Mouse (Mus musculus) midbrain, embryonic 16.5 days (tissue): ENCODE data around the gene Tbc1d22a. TPM values are rescaled to one million over a fixed set of nuclear protein-coding genes. Genes with fewer than 3 reads are reported as not detected.
A peak's percentile ranks its signal among the peaks of the same experiment; 100 is the strongest.
"Not testable (repeated sequence)": the region's sequence is repeated elsewhere in the genome, so short reads cannot be mapped to it uniquely, and the experiment has no call there.

Experiments used
- ATAC-seq: fragments of 200-750 bp; cut with Nextera tagmentation; 2 replicates; pipeline ENCODE4 v1.8.0; 2017; ENCODE audit warnings: moderate TSS enrichment
- H3K27ac ChIP-seq: fragments of 300-500 bp; sonication (generic); 2 replicates; pipeline ENCODE4 v1.5.1; 2014; ENCODE audit warnings: mild to moderate bottlenecking, low read length, mixed read lengths
- H3K27me3 ChIP-seq: fragments of 300-500 bp; sonication (generic); 2 replicates; pipeline ENCODE4 v1.6.1; 2014; ENCODE audit warnings: low read depth, low read length, mixed read lengths; ENCODE audit not compliant: control insufficient read depth, insufficient read depth
- H3K36me3 ChIP-seq: fragments of 300-500 bp; sonication (generic); 2 replicates; pipeline ENCODE4 v1.6.1; 2014; ENCODE audit warnings: mild to moderate bottlenecking, low read length, moderate library complexity, mixed read lengths; ENCODE audit not compliant: control insufficient read depth, insufficient read depth
- H3K4me1 ChIP-seq: fragments of 300-500 bp; sonication (generic); 2 replicates; pipeline ENCODE4 v1.6.1; 2014; ENCODE audit warnings: mild to moderate bottlenecking, low read length, mixed read lengths; ENCODE audit not compliant: control insufficient read depth, insufficient read depth
- H3K4me2 ChIP-seq: fragments of 300-500 bp; sonication (generic); 2 replicates; pipeline ENCODE4 v1.6.1; 2014; ENCODE audit warnings: mild to moderate bottlenecking, low read length, mixed read lengths
- H3K4me3 ChIP-seq: fragments of 300-500 bp; sonication (generic); 2 replicates; pipeline ENCODE4 v1.5.1; 2014; ENCODE audit warnings: low read depth, mild to moderate bottlenecking, low read length, moderate library complexity, mixed read lengths
- H3K9ac ChIP-seq: fragments of 300-500 bp; sonication (generic); 2 replicates; pipeline ENCODE4 v1.6.1; 2014; ENCODE audit warnings: low read depth, low read length, mixed read lengths
- H3K9me3 ChIP-seq: fragments of 300-500 bp; sonication (generic); replicated peaks from 2 replicates; pipeline ENCODE4 v1.6.1; 2014; ENCODE audit warnings: mild to moderate bottlenecking, low read length, mixed read lengths; ENCODE audit not compliant: control insufficient read depth, poor library complexity, severe bottlenecking
- WGBS: fragments of 180-500 bp; shearing (Covaris S2); extraction: QIAGEN DNeasy Blood & Tissue Kit; methylation state at CpG from one replicate; pipeline ENCODE4 v1.1.7; 2014; 5-methylcytosine and 5-hydroxymethylcytosine counted together
- polyA plus RNA-seq: library from polyadenylated mRNA; unstranded; fragments of >200 nt; fragmentation: Nextera tagmentation; extraction: Ambion mirVana; gene quantifications from 2 replicates; pipeline ENCODE4 v1.2.1, GENCODE M21; 2015

Gene Tbc1d22a
- polyA plus RNA-seq, 1 experiment from 2014 or later, result 12.8 TPM

GRCm38 (mm10) chr15:86171316-86171715 is 42.9 kb upstream of the Tbc1d22a start:
- WGBS, result 80% methylated on average over 12 of the region's 12 CpGs
- Histone ChIP-seq H3K27ac (no peak overlapping the region), H3K27me3 (no peaks in the 10 kb centered on the region), H3K4me3 (no peak overlapping the region), H3K9ac (no peak overlapping the region), H3K9me3 (no peaks in the 10 kb centered on the region), H3K36me3 (no peaks in the 10 kb centered on the region), H3K4me1 (peaks cover 13% of the 10 kb centered on the region), H3K4me2 (no peak overlapping the region)
- ATAC-seq, result no peak

- Histone ChIP-seq H3K9me3 (no peaks in the 10 kb centered on the region), H3K9ac (no peak overlapping the region), H3K4me2 (no peak overlapping the region), H3K27me3 (no peaks in the 10 kb centered on the region), H3K27ac (no peak overlapping the region), H3K4me3 (no peak overlapping the region), H3K4me1 (peaks cover 13% of the 10 kb centered on the region), H3K36me3 (no peaks in the 10 kb centered on the region)
- no peak for ATAC-seq
- WGBS, result 65% methylated on average over 3 of the region's 3 CpGs
Observed at GRCm38 (mm10) chr15:86172124-86172523, 42.1 kb upstream of the Tbc1d22a start.

- H3K4me1 ChIP-seq, result peaks cover 13% of the 10 kb centered on the region
- no peak for ATAC-seq
- no peaks in the 10 kb centered on the region for H3K27me3 ChIP-seq
- H3K27ac ChIP-seq, result no peak overlapping the region
- no peaks in the 10 kb centered on the region for H3K36me3 ChIP-seq
- no peak overlapping the region for H3K4me2 ChIP-seq
- no peaks in the 10 kb centered on the region for H3K9me3 ChIP-seq
- H3K4me3 ChIP-seq, result no peak overlapping the region
- no peak overlapping the region for H3K9ac ChIP-seq
- 71% methylated on average over 6 of the region's 6 CpGs for WGBS
Observed at GRCm38 (mm10) chr15:86172526-86172925, 41.7 kb upstream of the Tbc1d22a start.

GRCm38 (mm10) chr15:86173136-86173985 is 40.9 kb upstream of the Tbc1d22a start:
- H3K9ac ChIP-seq, result no peak overlapping the region
- WGBS, result 37% methylated on average over 16 of the region's 16 CpGs

GRCm38 (mm10) chr15:86175253-86176050 is 38.8 kb upstream of the Tbc1d22a start:
- H3K4me2 ChIP-seq, result no peak overlapping the region
- ATAC-seq, result no peak

More at GRCm38 (mm10) chr15:86173136-86173985, 40.9 kb upstream of the Tbc1d22a start:
- H3K4me2 ChIP-seq, result no peak overlapping the region
- H3K4me1 ChIP-seq, result peaks cover 13% of the 10 kb centered on the region
- H3K27ac ChIP-seq, result no peak overlapping the region
- H3K36me3 ChIP-seq, result no peaks in the 10 kb centered on the region
- H3K4me3 ChIP-seq, result no peak overlapping the region
- no peaks in the 10 kb centered on the region for H3K9me3 ChIP-seq
- no peak for ATAC-seq
- no peaks in the 10 kb centered on the region for H3K27me3 ChIP-seq

GRCm38 (mm10) chr15:86176166-86176565 is 38.1 kb upstream of the Tbc1d22a start:
- 88% methylated on average over 10 of the region's 10 CpGs for WGBS
- Histone ChIP-seq H3K9ac (no peak overlapping the region), H3K9me3 (no peaks in the 10 kb centered on the region), H3K27me3 (no peaks in the 10 kb centered on the region), H3K27ac (no peak overlapping the region), H3K36me3 (no peaks in the 10 kb centered on the region), H3K4me2 (no peak overlapping the region), H3K4me1 (peaks cover 5% of the 10 kb centered on the region; the same call in 1 of the 2 replicates), H3K4me3 (no peak overlapping the region)
- no peak for ATAC-seq

More at GRCm38 (mm10) chr15:86175253-86176050, 38.8 kb upstream of the Tbc1d22a start:
- Histone ChIP-seq H3K4me1 (peaks cover 5% of the 10 kb centered on the region; the same call in 1 of the 2 replicates), H3K9me3 (no peaks in the 10 kb centered on the region), H3K27ac (no peak overlapping the region), H3K4me3 (no peak overlapping the region), H3K9ac (no peak overlapping the region), H3K27me3 (no peaks in the 10 kb centered on the region), H3K36me3 (no peaks in the 10 kb centered on the region)
- WGBS, result 94% methylated on average over 3 of the region's 3 CpGs

GRCm38 (mm10) chr15:86176771-86177702 is 37.2 kb upstream of the Tbc1d22a start:
- no peak overlapping the region for H3K27ac ChIP-seq
- no peak overlapping the region for H3K4me3 ChIP-seq
- 81% methylated on average over 22 of the region's 22 CpGs for WGBS
- no peak overlapping the region for H3K9ac ChIP-seq
- no peaks in the 10 kb centered on the region for H3K36me3 ChIP-seq
- no peaks in the 10 kb centered on the region for H3K9me3 ChIP-seq
- peaks cover 9% of the 10 kb centered on the region for H3K4me1 ChIP-seq
- no peak overlapping the region for H3K4me2 ChIP-seq
- ATAC-seq, result 0 out of 2 replicates have a peak, but pooled peaks have one; percentile 30
- H3K27me3 ChIP-seq, result no peaks in the 10 kb centered on the region

GRCm38 (mm10) chr15:86177703-86178251 is 36.5 kb upstream of the Tbc1d22a start:
- H3K27ac ChIP-seq, H3K4me3 ChIP-seq, H3K36me3 ChIP-seq, H3K27me3 ChIP-seq, H3K9me3 ChIP-seq, H3K4me2 ChIP-seq, H3K9ac ChIP-seq: not testable (repeated sequence)
- 0 out of 2 replicates have a peak, but pooled peaks have one; percentile 29 for ATAC-seq
- WGBS, result 79% methylated on average over 2 of the region's 2 CpGs
- H3K4me1 ChIP-seq, result peaks cover 16% of the 10 kb centered on the region
